Mouse (Mus musculus) hindbrain, postnatal 0 days (tissue): ENCODE results near the gene Pgd. TPM values are rescaled to one million over a fixed set of nuclear protein-coding genes. Genes with fewer than 3 reads are reported as not detected.
"Not testable (repeated sequence)": the region's sequence is repeated elsewhere in the genome, so short reads cannot be mapped to it uniquely, and the experiment has no call there.

Source experiments
- ATAC-seq: fragments of 200-750 bp; cut with Nextera tagmentation; 2 replicates; pipeline ENCODE4 v1.8.0; 2017; ENCODE audit warnings: mild to moderate bottlenecking, moderate TSS enrichment, moderate library complexity
- DNase-seq: peaks from one replicate; pipeline ENCODE4 v3.0.0-alpha.2; 2015; ENCODE audit warnings: low spot score
- H3K27ac ChIP-seq: fragments of 300-500 bp; sonication (generic); 2 replicates; pipeline ENCODE4 v1.5.1; 2014; ENCODE audit warnings: mild to moderate bottlenecking
- H3K27me3 ChIP-seq: fragments of 300-500 bp; sonication (generic); 2 replicates; pipeline ENCODE4 v1.6.1; 2014; ENCODE audit warnings: low read length, mixed read lengths; ENCODE audit not compliant: insufficient read depth
- H3K36me3 ChIP-seq: fragments of 300-500 bp; sonication (generic); 2 replicates; pipeline ENCODE4 v1.6.1; 2014; ENCODE audit warnings: low read length, mixed read lengths; ENCODE audit not compliant: insufficient read depth
- H3K4me1 ChIP-seq: fragments of 300-500 bp; sonication (generic); 2 replicates; pipeline ENCODE4 v1.6.1; 2014; ENCODE audit warnings: antibody characterized with exemption, low read length, mixed read lengths; ENCODE audit not compliant: insufficient read depth
- H3K4me2 ChIP-seq: fragments of 300-500 bp; sonication (generic); 2 replicates; pipeline ENCODE4 v1.6.1; 2014; ENCODE audit warnings: low read depth, mild to moderate bottlenecking, low read length, moderate library complexity, mixed read lengths
- H3K4me3 ChIP-seq: fragments of 300-500 bp; sonication (generic); 2 replicates; pipeline ENCODE4 v1.5.1; 2014; ENCODE audit warnings: low read length
- H3K9ac ChIP-seq: fragments of 300-500 bp; sonication (generic); replicated peaks from 2 replicates; pipeline ENCODE4 v1.6.1; 2014; ENCODE audit warnings: mild to moderate bottlenecking, low read length, moderate library complexity, mixed read lengths
- H3K9me3 ChIP-seq: fragments of 300-500 bp; sonication (generic); 2 replicates; pipeline ENCODE4 v1.6.1; 2016; ENCODE audit warnings: low read length, mixed read lengths
- CTCF ChIP-seq: IDR thresholded peaks from 2 replicates; pipeline ENCODE4 v1.5.1; 2016; ENCODE audit warnings: antibody characterized with exemption, control low read depth, low read depth
- WGBS: fragments of 180-500 bp; shearing (Covaris S2); extraction: QIAGEN DNeasy Blood & Tissue Kit; methylation state at CpG from one replicate; pipeline ENCODE4 v1.1.7; 2014; 5-methylcytosine and 5-hydroxymethylcytosine counted together
- polyA plus RNA-seq: library from polyadenylated mRNA; unstranded; fragments of >200 nt; fragmentation: Nextera tagmentation; extraction: Ambion mirVana; gene quantifications from 2 replicates; pipeline ENCODE4 v1.2.1, GENCODE M21; 2015
- total RNA-seq: library from RNA; depleted of rRNA; stranded (reverse); fragments of >200 nt; gene quantifications from 2 replicates; pipeline ENCODE4 v1.2.3, GENCODE M21; 2014; rRNA removed

Pgd gene
- 24.9 and 36.3 TPM in 2 replicates for total RNA-seq
- 94.8 and 95.0 TPM in 2 replicates for polyA plus RNA-seq

- H3K27ac ChIP-seq, result peak within 1 kb of the TSS; percentile 77
- H3K9ac ChIP-seq, result peak within 1 kb of the TSS; percentile 77
- H3K9me3 ChIP-seq, result no peaks in the 10 kb centered on the region
- peaks cover 4% of the 10 kb centered on the region; the same call in 1 of the 2 replicates for H3K4me1 ChIP-seq
- DNase-seq (peak; percentile 98), ATAC-seq (peak; percentile 99)
- H3K4me2 ChIP-seq, result peak within 1 kb of the TSS; percentile 95
- whole genome bisulfite sequencing, result under 1% methylated on average over 59 of the region's 59 CpGs
- no peaks in the 10 kb centered on the region for H3K27me3 ChIP-seq
- peak within 1 kb of the TSS; percentile 82 for H3K4me3 ChIP-seq
- no peak for TF ChIP-seq CTCF
- peaks cover 11% of the 10 kb centered on the region; the same call in 1 of the 2 replicates for H3K36me3 ChIP-seq
Observed at GRCm38 (mm10) chr4:149166215-149166946, at the start of gene Pgd. Gene Pgd (minus strand): TSS chr4:149166771.

GRCm38 (mm10) chr4:149215982-149216381, 49.4 kb upstream of the Pgd start:
- Histone ChIP-seq H3K27me3 (no peaks in the 10 kb centered on the region), H3K4me1 (no peaks in the 10 kb centered on the region)

GRCm38 (mm10) chr4:149215397-149215796, 48.8 kb upstream of the Pgd start:
- no peak overlapping the region for H3K27ac ChIP-seq
- no peak for DNase-seq
- H3K27me3 ChIP-seq, result no peaks in the 10 kb centered on the region
- H3K4me3 ChIP-seq, result no peak overlapping the region
- H3K36me3 ChIP-seq, result peaks cover 53% of the 10 kb centered on the region
- no peak overlapping the region for H3K4me2 ChIP-seq
- H3K9ac ChIP-seq, result no peak overlapping the region
- no peaks in the 10 kb centered on the region for H3K9me3 ChIP-seq
- no peak for TF ChIP-seq CTCF
- ATAC-seq, result no peak
- no peaks in the 10 kb centered on the region for H3K4me1 ChIP-seq
- 51% methylated on average over 2 of the region's 2 CpGs for WGBS

More at GRCm38 (mm10) chr4:149215982-149216381, 49.4 kb upstream of the Pgd start:
- ATAC-seq (no peak), DNase-seq (no peak)
- no peak for TF ChIP-seq CTCF
- Histone ChIP-seq H3K36me3 (peaks cover 51% of the 10 kb centered on the region), H3K9me3 (no peaks in the 10 kb centered on the region), H3K9ac (no peak overlapping the region), H3K4me3 (no peak overlapping the region), H3K4me2 (no peak overlapping the region), H3K27ac (no peak overlapping the region)
- 93% methylated on average over 9 of the region's 9 CpGs for WGBS

- H3K4me2 ChIP-seq, ATAC-seq, H3K4me1 ChIP-seq, H3K27ac ChIP-seq, H3K27me3 ChIP-seq, H3K9ac ChIP-seq, DNase-seq, H3K4me3 ChIP-seq, H3K9me3 ChIP-seq: not testable (repeated sequence)
- H3K36me3 ChIP-seq, result peaks cover 61% of the 10 kb centered on the region
- WGBS, result 100% methylated on average over 2 of the region's 2 CpGs
Observed at GRCm38 (mm10) chr4:149214468-149214867, 47.9 kb upstream of the Pgd start.

- no peak overlapping the region for H3K4me3 ChIP-seq
- WGBS, result 98% methylated on average over 9 of the region's 9 CpGs
- H3K4me1 ChIP-seq, result no peaks in the 10 kb centered on the region
- DNase-seq (no peak), ATAC-seq (no peak)
- TF ChIP-seq CTCF, result no peak
- no peaks in the 10 kb centered on the region for H3K27me3 ChIP-seq
- no peak overlapping the region for H3K27ac ChIP-seq
- peaks cover 61% of the 10 kb centered on the region for H3K36me3 ChIP-seq
- no peak overlapping the region for H3K4me2 ChIP-seq
- H3K9ac ChIP-seq, result no peak overlapping the region
- no peaks in the 10 kb centered on the region for H3K9me3 ChIP-seq
Observed at GRCm38 (mm10) chr4:149213466-149213865, 46.9 kb upstream of the Pgd start.

- peak; percentile 14; the same call in 1 of the 2 replicates for TF ChIP-seq CTCF
- 93% methylated on average over 6 of the region's 6 CpGs for WGBS
- not testable (repeated sequence) for H3K27me3 ChIP-seq, H3K27ac ChIP-seq, H3K4me3 ChIP-seq, H3K9ac ChIP-seq, ATAC-seq, H3K4me2 ChIP-seq, H3K4me1 ChIP-seq, H3K9me3 ChIP-seq, DNase-seq
- H3K36me3 ChIP-seq, result peaks cover 70% of the 10 kb centered on the region
Observed at GRCm38 (mm10) chr4:149211441-149211840, 44.9 kb upstream of the Pgd start.

- DNase-seq, result no peak
- Histone ChIP-seq H3K27me3 (no peaks in the 10 kb centered on the region), H3K4me3 (no peak overlapping the region), H3K36me3 (peaks cover 70% of the 10 kb centered on the region), H3K4me2 (no peak overlapping the region), H3K9ac (no peak overlapping the region), H3K9me3 (no peaks in the 10 kb centered on the region), H3K27ac (no peak overlapping the region), H3K4me1 (no peaks in the 10 kb centered on the region)
- no peak for ATAC-seq
- no peak for TF ChIP-seq CTCF
- WGBS, result 80% methylated on average over 3 of the region's 3 CpGs
Observed at GRCm38 (mm10) chr4:149202467-149202866, 35.9 kb upstream of the Pgd start.
